Mouse (Mus musculus): Measurements from ENCODE around the gene Caprin2.
"Not testable (repeated sequence)": the region's sequence is repeated elsewhere in the genome, so short reads cannot be mapped to it uniquely, and the experiment has no call there.

Caprin2 gene

GRCm38 (mm10) chr6:148895773-148896506, at the start of gene Caprin2:
Caprin2 (minus strand) TSS chr6:148896237.
- peak; percentile 94 for DNase-seq (ENCODE audit: low read depth)

DNA sequence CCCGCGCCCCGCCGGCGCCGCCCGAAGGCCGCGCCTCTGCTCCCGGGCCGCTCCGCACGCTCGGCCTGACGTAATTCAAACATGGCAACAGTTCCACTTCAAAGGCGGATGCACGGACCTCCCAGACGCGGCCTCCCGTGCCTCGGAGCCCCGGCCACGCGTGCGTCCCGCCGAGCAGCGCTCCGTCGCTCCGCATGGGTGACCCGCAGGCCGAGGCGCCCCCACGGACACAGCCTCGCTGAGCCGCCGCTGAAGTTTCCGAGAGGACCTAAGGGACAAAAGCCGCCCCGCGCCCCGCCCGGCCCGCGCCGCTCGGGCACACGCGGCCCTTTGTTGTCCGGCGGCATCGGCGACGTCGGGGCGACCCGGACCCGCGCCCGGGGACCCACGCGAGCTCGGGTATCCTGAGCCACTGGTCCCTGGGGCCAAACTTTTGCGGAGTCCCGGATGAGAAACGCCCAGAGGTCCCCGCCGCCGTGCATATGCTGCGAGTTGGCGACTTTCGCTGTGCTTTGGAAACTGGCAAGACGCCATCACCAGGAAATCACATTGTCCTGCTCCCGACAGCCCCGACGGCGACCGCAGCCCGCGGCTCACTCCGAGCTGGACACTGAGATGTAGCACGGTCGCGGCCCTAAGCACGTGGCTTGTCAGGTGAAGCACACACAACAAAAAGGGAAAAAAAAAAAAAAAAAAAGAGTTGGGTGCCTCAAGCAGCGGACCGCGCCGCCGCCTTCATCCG, 48.9 kb upstream of the Caprin2 start:
- DNase-seq (ENCODE audit: low read depth), result peak; percentile 77

- DNase-seq (ENCODE audit: low read depth), result no peak
These were observed 48.3 kb upstream of the Caprin2 start for GRCm38 (mm10) chr6:148944344-148944766.

DNA sequence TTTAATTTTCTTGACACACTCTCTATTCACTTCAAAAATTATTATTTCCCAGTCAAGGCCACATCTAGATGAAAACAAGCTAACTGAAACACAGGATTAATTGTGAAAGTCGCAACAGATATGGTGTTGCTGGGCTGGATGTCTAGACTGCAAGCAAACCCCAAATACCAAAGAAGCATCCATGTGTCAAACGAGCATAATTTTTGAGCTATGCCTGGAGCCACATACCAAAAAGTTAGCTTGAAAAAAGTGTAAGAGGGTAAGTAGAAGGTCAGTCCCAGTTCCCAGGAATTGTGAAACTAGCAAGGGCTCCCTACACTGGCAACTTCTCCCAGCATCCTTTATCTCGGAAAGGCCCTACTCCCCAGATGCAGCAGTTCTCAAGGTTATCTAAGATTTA, 47.7 kb upstream of the Caprin2 start:
- peak; percentile 29 for DNase-seq (ENCODE audit: low read depth)

GRCm38 (mm10) chr6:148942406-148942805, 46.4 kb upstream of the Caprin2 start:
- DNase-seq (ENCODE audit: low read depth), result no peak

GRCm38 (mm10) chr6:148941880-148942279, 45.8 kb upstream of the Caprin2 start:
- no peak for DNase-seq (ENCODE audit: low read depth)

- peak; percentile 71 for DNase-seq (ENCODE audit: low read depth)
These were observed 44.3 kb upstream of the Caprin2 start for GRCm38 (mm10) chr6:148940383-148940782.

- no peak for DNase-seq (ENCODE audit: low read depth)
These were observed 41.7 kb upstream of the Caprin2 start for GRCm38 (mm10) chr6:148937693-148938092.

- no peak for DNase-seq (ENCODE audit: low read depth)
These were observed 39.0 kb upstream of the Caprin2 start for GRCm38 (mm10) chr6:148934961-148935590.

- peak; percentile 43 for DNase-seq (ENCODE audit: low read depth)
These were observed 35.2 kb upstream of the Caprin2 start for GRCm38 (mm10) chr6:148931281-148931680.

DNA sequence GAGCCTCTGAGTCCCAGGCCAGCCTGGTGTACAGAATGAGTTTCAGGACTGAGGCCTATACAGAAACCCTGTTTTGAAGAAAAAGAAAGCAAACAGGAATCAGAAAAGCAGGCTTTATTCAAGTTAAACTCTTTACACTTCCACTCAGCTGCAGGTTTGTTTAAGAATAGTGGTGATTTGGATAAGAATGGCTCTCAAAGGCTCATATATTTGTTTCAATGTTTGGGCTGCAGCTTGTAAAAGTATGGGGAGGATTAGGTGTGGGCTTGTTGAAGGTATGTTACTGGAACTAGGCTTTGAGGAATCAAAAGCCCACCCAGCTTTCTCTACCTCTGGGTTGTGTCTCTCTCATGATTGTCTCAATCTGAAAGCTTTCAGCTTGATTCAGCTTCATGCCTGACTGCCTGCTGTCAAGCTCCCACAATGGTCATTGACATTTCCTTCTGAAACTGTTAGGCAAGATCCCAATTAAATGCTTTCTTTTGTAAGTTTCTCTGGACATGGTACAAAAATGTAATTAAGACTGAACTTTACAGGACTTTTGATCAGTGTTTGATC, 22.9 kb upstream of the Caprin2 start:
- no peak for DNase-seq (ENCODE audit: low read depth)

DNA sequence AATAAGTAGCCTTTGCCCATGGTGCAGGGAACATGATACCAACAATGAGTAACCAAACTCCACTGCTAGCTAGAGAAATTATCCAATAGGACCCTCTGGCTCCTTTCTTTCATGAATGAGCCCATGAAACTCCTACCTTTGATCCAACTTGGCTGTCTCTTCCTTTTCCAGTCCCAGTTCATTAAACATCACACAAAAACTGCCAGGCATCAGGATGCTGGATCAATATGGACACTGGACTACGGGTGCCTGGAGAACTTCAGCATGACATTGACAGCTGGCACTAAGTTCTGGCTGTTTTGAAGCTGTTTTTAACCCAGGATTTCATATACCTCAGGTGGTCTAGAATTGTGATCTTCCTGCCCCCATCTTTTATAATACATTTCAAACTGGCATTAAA, 21.6 kb upstream of the Caprin2 start:
- no peak for DNase-seq (ENCODE audit: low read depth)

- DNase-seq (ENCODE audit: low read depth), result peak; percentile 66
These were observed 20.8 kb upstream of the Caprin2 start for GRCm38 (mm10) chr6:148916817-148917216.

GRCm38 (mm10) chr6:148913938-148914337, 17.9 kb upstream of the Caprin2 start:
- peak; percentile 90 for DNase-seq (ENCODE audit: low read depth)

- not testable (repeated sequence) for DNase-seq (ENCODE audit: low read depth)
These were observed 15.9 kb upstream of the Caprin2 start for GRCm38 (mm10) chr6:148911906-148912305.

GRCm38 (mm10) chr6:148906958-148907357, 10.9 kb upstream of the Caprin2 start:
- DNase-seq (ENCODE audit: low read depth), result no peak

DNA sequence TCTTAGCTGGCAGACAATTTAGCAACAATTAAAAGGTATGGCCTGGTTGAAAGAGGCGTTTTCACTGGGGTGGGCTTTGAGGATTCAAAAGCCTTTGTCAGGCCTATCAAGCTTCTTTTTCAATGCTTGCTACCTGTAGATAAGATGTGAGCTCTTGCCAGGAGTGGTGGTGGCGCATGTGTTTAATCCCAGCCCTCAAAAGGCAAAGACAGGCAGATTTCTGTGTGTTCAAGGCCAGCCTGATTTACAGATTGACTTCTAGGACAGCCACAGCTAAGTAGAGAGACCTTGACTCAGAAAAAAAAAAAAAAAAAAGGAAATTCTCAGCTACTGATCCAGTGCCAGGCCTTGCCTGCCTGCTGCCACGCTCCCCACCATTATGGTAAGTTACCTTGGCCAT, 6.7 kb upstream of the Caprin2 start:
- DNase-seq (ENCODE audit: low read depth), result no peak

DNA sequence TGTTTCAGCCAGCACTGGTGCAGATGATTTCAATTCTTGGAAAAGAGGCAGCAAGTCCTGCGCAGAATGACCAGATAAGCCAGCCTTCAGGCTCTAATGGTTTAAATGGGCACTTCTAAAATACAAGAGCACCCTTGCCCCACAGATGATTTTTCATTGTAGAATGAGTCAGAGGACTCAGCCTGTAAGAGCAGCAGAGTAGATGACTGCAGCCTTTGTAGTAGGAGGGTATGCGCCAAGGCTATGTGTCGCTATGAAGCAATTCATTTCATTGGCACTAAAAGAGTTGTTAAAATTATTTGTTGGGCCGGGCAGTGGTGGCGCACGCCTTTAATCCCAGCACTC, 442 bp upstream of the Caprin2 start:
- DNase-seq (ENCODE audit: low read depth), result no peak

GRCm38 (mm10) chr6:148894888-148895772, 907 bp downstream of the Caprin2 start:
- DNase-seq (ENCODE audit: low read depth), result peak; percentile 55

GRCm38 (mm10) chr6:148873911-148874310, 22.1 kb downstream of the Caprin2 start:
- DNase-seq (ENCODE audit: low read depth), result no peak

DNA sequence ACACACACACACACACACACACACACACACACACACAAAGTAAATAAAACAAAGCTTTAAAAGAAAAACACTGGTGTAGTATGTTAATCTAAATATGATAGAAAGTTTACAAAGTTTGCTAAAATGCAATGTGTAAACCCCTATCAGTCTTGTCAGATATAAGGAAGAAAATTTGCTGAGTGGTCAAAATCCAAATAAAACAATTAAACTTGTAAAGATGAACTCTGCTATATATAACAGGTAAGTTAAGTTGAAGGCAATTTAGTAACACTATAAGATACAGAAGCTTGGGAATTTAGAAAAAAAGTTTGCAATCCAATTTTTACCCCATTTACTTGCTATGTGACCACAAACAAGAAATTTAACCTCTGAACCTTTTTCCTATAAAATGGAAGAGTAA, 50.4 kb downstream of the Caprin2 start:
- DNase-seq (ENCODE audit: low read depth), result no peak

- DNase-seq (ENCODE audit: low read depth), result no peak
These were observed 54.3 kb downstream of the Caprin2 start for GRCm38 (mm10) chr6:148841760-148842159.

Data from NIH3T3 (cell line).